Mouse (Mus musculus) fat pad, adult 2 months (tissue): Measurements from ENCODE around the gene Aif1l.

Experiments used
- DNase-seq: peaks from one replicate; pipeline ENCODE4 v3.0.0-alpha.2; 2011; ENCODE audit warnings: low read depth, low spot score; ENCODE audit errors: extremely low read depth

Gene Aif1l

DNA sequence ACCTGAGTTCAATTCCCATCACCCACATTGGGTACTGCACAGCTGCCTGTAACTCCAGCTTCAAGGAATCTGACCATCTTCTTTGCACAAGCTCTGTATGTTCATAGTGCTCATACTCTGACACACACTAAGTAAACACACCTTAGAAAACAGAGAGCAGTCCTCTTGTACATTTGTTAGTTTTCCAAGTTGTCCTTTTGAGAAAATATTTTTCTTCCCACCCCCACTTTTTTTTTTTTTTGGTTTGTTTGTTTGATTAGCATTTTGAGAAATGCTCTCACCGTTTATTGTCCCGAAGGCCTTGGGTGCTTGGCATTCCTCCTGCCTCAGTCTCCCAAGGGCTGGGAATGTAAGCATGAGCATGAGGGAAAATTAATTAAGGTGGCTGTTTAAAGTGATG, 58.4 kb downstream of the Aif1l start:
- no peak for DNase-seq

GRCm38 (mm10) chr2:32008716-32009115, 58.8 kb downstream of the Aif1l start:
- DNase-seq, result no peak

- DNase-seq, result peak; percentile 56
Observed at GRCm38 (mm10) chr2:32019704-32020103, 69.8 kb downstream of the Aif1l start.

DNA sequence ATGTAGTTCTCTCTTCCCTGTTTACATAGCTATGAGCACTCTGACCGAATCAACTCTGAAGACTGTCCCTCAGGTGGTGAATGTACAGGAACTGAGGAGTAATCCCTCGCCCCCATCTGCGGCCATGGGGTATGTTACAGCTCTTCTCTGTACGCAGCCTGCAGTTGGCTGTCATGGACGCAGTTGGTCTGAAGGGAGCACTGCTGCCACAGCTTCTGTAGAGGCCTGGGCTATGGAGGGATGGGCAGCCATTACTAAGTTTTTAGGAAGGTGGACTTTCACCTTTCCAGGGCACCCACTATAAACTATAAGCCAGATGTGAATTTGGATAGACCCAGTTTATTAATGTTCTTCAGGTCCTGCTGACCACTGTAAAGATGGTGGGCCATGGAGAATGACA, 70.3 kb downstream of the Aif1l start:
- DNase-seq, result no peak
